Mouse (Mus musculus) neutrophil, adult 65 days (primary cell): Measurements from ENCODE around the gene Pparg. TPM values are rescaled to one million over a fixed set of nuclear protein-coding genes. Genes with fewer than 3 reads are reported as not detected.

ENCODE experiments used
- total RNA-seq: library from RNA; stranded (reverse); gene quantifications from 2 replicates; pipeline ENCODE4 v1.2.4, GENCODE M21; 2023

Pparg gene
- total RNA-seq = 0.70 and 0.73 TPM in 2 replicates

DNA sequence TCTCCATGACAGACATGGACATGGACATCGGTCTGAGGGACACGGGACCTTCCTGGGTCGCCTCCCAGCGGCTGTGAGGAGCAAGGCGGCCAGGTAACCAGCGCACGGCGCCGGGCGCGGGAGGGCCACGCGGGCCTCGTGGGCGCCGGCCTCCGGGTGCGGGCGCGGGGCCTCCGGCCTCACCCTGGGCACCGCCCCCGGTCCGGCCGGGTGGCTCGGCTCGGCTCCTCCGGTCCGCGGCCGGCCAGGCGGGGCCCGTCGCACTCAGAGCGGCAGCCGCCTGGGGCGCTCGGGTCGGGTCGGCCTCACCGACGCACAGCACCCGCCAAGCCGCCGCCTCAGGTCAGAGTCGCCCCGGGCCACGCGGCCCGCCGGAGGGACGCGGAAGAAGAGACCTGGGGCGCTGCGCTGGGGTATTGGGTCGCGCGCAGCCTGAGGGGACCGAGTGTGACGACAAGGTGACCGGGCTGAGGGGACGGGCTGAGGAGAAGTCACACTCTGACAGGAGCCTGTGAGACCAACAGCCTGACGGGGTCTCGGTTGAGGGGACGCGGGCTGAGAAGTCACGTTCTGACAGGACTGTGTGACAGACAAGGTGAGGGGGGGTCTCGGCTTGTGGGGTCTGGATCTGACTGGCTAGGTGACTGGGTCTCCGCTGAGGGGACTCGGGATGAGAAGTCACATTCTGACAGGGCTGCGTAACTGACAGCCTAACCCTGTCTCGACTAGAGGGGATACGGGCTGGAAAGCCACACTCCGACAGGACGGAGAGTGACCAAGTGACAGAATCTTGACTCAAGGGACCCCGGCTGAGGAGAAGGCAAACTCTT lies at the start of gene Pparg:
Gene Pparg, plus strand, starts transcription at position 176 of the 830 bp plus-strand sequence.

Other genes with a start within 250 kb of the Pparg start
- not detected in 2 replicates for gene Syn2, start 226.0 kb upstream of the Pparg start, total RNA-seq
- not detected in 2 replicates for gene Gm17482, start 133.6 kb upstream of the Pparg start, total RNA-seq
- gene Timp4, start 108.7 kb upstream of the Pparg start, total RNA-seq = not detected in 2 replicates
- gene Tsen2, start 183.7 kb downstream of the Pparg start, total RNA-seq = 1.8 and 2.2 TPM in 2 replicates
- gene Mkrn2os, start 231.6 kb downstream of the Pparg start, total RNA-seq = not detected in 2 replicates
- 17.4 and 19.0 TPM in 2 replicates for gene Mkrn2, start 241.0 kb downstream of the Pparg start, total RNA-seq